Mouse (Mus musculus) megakaryocyte, embryonic 14.5 days (primary cell): ENCODE measurements at regions not wholly inside any gene's neighbourhood (a gene's known extent, or its start where the extent isn't known, plus 50 kb on each side); places are given as distances from the start of the nearest gene placed in this dataset.

Experiments used
- FLI1 ChIP-seq: IDR thresholded peaks from 2 replicates; pipeline ENCODE4 v1.6.1; 2012; ENCODE audit warnings: low read length, inconsistent platforms, mixed read lengths
- GATA1 ChIP-seq: IDR thresholded peaks from 3 replicates; pipeline ENCODE4 v1.6.1; 2012; ENCODE audit warnings: mixed read lengths, low read length, inconsistent platforms, borderline replicate concordance

DNA sequence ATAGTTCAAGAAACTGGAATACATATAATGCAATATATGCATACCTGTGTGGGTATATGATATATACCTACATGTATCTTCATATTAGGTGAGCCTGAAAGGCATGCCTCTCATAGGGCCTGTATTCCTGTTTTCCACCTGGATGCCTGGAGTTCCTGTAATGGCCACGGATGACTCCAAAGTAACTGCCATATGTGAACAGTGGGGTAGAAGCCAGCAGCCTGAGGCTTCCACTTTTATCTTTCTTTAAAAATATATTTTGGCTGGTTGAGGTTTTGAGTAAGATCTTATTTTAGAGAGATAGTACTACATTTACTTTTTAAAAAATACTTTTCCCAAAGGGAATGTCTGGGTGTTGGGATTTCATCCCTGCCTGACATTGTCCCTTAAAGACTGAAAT, 850.8 kb downstream of the 5730522E02Rik start:
- TF ChIP-seq GATA1 (no peak), FLI1 (no peak)
